Mouse (Mus musculus) cerebellum, adult 9-10 months (tissue): ENCODE measurements around the gene Akr1b10.
A peak's percentile ranks its signal among the peaks of the same experiment; 100 is the strongest.
"Not testable (repeated sequence)": the region's sequence is repeated elsewhere in the genome, so short reads cannot be mapped to it uniquely, and the experiment has no call there.

Source experiments
- DNase-seq: peaks from one replicate; pipeline ENCODE4 v3.0.0; 2022

Gene Akr1b10

DNA sequence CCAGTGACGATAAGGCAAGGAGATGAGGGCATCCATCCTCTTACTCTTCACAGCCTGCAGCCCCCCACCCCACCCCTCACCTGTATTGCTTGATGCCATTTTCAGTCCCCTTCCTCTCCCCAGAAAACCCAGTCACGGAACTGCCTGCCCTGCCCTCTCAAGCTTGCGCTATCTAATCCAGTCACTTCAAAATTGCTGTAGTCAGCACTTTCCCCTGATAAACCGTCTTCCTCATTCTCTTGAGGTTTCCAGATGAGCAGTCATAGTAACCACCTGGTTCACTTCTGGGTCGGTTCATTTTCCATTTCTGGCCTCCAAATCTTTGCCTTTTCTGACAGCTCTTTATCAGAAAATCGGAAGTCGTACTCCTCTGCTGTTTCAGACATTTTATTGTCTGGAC is 10.2 kb upstream of the Akr1b10 start:
- no peak for DNase-seq

DNA sequence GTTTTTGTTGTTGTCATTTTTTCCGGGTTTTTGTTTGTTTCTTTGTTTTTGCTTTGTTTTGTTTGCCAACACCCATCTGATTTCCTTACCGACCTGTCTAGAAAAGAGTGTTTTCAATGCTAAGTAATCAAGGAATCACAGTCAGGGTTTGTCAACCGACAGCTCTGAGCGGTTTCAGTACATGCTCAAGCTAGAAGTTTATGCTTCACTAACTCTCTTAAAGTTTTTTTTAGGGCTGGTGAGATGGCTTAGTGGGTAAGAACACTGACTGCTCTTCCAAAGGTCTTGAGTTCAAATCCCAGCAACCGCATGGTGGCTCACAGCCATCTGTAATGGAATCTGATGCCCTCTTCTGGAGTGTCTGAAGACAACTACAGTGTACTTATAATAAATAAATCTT is 8.1 kb upstream of the Akr1b10 start:
- not testable (repeated sequence) for DNase-seq

DNA sequence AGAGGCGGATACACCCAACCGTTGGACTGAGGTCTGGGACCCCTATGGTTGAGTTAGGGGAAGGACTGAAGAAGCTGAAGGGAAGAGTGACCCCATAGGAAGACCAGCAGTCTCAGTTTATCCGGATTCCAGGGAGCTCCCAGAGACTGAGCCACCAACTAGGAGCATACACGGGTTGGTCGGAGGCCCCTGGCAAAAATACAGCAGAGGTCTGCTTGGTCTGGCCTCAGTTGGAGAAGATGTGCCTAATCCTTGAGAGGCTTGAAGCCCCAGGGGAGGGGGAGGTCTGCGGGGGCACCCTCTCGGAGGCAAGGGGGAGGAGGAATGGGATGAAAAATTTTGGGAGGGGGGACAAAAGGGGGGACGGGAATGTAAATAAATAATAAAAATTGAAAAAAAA is 617 bp upstream of the Akr1b10 start:
- no peak for DNase-seq

DNA sequence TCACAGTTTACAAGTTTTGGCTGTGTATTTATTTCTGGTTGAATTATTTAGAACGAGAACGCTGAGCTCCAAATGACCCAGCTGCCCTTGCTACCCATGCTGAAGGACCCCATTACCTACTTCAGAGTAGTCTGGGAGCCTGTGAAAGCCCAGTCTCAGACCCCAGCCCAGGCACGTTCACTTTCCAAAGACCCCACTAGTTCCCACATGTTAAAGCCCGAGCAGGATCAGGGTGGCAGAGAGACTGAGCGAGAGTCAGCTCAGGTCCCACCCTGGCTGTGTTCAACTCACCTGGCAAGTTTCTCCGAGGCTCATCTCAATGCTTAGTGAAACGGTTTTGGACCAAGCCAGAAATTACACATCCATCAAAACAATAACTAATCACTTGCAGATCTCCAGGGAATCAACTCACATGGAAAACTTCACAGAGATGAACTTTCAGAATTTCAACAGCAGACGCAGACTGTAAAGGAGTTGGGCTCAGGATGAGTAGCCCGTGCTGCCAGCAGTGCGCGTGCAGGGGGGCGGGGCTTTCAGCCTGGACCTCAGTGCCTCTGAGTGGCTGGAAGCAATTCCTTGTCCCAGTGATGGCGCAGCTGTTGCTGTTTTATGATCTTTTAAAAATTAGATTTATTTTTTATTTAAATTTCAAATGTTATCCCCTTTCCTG is 818 bp downstream of the Akr1b10 start:
- DNase-seq: peak; percentile 28

DNA sequence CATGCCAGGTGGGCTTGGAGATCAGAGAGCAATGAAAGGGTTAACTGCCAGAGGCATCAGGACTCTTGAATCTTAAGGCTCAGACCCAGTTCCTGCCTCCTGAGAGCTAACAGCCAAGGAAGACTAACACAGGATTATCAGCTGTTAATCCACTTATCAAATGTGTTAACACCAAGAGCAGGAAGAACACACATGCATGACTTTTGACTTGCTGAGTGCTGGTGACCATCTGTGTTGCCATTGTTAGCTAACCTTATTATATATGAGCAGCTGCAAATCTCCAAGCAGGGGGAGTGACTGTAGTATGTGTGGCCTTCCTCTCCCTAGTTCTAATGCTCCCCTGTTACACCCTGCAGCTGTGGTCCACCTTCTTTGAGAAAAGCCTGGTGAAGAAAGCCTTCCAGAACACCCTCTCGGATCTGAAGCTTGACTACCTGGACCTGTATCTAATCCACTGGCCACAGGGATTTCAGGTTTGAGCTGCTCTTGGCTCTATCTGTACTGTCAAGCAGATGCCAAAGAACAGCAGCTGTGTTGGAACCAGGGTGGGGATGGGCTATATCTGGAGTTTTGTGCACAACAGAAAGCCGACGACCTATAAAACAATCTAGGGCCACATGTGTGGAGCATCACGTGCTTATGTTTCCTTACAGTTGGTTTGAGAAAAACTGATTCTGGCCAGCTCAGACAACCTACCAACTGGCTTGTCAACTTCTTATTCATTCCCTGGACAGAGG is 4.6 kb downstream of the Akr1b10 start:
- no peak for DNase-seq

DNA sequence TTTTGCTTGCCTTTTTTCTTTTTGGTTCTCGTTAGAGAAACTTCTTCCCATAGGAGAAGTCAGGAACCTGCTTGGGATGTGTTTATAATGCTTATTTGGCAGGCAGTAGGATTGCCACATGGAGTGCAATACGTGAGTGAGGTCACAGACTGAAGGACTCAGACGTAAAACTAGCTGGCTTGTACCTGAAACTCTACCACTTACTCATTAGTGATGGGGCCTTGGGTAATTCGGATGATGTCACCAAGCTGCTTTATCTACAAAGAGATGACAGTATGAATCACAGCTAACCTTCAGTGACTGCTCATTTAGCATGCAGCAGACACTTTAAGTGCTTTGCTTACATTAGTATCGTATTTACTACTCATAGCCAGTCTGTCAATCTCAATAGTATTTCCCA is 11.9 kb downstream of the Akr1b10 start:
- no peak for DNase-seq

DNA sequence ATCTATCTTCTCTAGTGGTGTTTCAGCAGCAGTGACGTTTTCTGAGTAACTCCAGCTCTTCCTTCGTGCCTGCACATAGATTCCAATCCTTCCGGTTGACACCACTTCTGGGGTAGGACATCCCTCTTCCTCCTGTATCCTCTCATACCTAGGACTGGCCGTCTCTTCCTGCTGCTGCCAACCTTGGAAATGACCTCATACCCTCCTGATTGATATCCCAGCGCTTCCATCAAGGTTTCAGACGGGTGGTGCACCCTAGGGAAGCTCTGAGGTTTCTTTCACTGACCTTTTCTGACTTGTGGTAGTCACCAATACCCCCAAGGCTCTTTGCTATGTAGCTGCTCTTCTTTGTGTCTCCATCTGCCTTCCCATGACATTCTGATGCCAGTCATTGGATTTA is 14.4 kb downstream of the Akr1b10 start:
- DNase-seq: no peak

DNA sequence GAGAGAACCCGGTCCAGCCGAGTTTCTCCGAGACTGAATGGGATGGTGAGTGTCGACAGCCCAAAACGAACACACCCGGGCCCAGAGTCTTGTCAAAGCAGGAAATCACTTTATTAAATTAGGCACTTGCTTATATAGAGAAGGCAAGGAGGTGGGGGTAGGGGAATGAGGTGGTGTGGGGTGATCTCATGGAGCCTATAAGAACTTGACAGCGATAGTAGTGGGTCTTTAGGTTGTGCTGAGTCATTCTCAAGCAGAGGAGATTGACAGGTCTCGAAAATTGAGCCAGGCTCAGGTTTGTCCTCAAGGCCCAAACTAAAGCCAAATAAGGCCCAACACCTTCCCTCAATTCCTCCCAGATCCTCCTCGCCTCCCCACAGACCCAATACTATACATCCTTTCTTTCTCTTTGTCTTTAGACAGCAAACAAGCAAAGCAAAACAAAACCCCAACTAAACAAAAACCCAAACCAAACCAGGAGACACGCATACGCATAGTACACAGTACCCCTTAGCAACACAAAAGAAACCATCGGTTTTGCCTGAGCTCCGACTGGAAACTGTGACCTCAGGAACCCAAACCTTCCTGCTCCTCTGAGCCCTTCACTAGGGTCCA is 15.7 kb downstream of the Akr1b10 start:
- DNase-seq: no peak

DNA sequence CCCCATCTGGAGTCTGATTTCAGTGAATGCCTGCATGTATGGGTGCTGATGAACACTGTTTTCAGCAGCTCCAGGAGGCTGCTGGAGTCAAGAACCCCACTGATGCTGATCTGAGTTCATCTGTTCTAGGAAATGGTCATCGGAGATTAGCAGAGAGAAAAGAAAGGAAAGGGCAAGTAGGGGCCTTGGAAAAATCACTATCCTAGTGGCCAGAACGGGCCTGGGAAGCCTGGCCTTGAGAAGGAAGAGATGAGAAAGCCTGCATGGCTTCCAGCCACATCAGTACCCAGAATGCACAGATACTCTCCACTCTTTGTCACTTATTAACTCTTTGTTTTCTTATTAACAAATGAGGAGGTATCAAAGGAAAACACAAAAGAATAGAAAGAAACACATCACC is 16.7 kb downstream of the Akr1b10 start:
- no peak for DNase-seq

DNA sequence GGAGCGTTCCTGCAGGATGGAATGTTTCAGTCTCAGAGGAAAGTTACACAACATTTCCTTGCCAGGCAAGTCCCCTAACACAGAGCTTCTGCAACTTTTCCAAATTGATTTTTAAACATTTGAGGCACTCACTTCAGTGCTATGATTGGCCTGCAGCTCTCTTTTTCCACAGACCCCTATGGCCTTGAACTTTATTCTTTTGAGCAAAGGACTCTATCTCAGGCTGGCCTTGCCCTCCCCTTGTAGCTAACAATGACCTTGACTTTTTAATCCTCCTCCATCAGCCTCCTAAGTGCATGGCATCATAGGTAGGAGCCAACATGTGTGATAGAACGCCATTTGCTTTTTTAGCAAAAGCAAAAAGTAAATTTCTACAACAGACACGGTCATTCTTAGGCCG is 22.7 kb downstream of the Akr1b10 start:
- DNase-seq: no peak

DNA sequence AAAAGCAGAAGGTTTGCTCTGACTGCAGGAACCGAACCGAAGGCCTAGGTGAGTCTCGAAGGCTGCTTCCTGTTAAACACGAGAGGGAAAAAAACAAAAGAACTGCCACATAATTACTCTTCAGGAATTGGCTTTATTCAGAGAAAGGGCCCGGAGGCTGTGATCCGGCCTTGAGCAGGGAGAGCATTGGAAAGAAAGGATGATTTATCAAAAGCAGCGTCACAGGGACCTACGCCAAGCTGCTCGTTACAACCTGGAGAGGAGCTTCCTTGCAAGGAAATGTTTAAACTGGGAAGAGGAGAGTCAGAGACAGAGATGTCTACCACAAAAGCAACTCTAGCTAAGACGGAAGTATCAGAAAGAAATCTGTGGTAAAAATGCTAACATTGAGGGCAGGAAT is 23.4 kb downstream of the Akr1b10 start:
- DNase-seq: no peak

DNA sequence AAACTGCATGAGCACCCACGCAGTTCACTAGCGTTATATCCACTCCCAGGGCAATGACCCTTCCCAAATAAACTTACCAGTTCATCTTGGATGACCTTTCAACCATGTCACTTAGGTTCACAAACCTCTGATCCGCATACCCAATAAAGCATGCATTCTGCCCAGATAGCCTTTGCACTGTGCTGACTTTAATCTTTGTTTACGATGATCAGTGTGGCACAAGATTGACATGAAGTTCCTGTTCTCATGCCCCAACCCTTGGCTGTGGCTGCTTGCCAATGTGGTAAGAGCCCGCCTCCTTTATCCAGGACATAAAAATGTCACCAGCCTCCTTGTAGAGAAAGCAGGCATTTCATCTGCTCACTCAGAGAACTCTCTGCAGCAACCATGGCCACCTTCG is 28.0 kb downstream of the Akr1b10 start, which contains the start of gene Akr1b7:
Gene Akr1b7, plus strand, starts transcription at position 312 of the 400 bp plus-strand sequence.
- no peak for DNase-seq

DNA sequence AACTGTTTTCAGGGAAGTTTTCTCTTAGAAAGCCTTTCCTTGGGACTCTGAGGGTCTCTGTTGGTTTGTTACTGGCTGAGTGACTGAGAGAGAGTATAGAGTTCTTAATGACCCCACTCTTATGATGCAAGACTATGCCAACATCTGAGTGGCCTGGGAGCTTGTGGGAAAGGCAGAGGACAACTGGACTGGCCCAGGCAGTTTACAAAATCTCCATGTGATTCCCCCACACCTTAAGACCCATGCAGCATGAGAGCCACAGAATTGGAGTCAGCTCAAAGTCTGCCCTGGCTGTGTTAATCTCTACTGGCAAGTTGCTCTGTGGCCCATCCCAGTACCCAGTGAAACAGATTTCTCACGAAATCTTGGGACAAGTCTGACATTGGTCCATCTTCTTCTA is 28.7 kb downstream of the Akr1b10 start:
- no peak for DNase-seq

DNA sequence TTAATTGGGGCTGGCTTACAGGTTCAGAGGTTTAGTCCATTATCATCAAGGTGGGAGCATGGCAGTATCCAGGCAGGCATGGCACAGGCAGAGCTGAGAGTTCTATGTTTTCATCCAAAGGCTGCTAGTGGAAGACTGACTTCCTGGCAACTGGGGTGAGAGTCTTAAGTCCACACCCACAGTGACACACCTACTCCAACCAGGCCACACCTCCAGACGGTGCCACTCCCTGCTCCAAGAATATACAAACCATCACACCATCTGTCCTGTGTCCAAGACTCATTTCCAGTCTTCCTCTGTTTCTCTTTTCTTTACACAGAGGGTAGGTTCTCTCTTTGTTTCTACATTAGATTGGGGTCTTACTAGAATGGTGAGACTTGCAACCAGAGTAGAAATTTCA is 29.4 kb downstream of the Akr1b10 start:
- not testable (repeated sequence) for DNase-seq

DNA sequence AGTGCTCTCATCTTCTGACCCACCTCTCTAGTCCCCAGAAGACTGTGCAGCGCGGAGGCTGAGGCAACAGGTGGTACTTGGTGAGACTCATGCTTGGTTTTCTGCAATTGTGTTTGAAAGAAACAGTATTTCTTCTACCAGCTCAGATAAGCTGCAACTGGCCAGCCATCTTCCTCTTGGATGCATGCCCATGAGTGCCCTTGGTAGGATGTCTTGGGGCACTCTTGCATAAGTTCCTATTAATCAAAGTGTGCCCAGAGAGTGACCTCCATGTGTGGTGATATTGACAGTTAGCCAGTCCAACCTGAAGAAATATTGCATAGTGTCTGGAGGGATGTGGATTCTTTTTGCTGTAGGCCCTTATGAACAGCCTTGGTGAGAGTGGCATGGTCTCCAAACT is 32.5 kb downstream of the Akr1b10 start:
- DNase-seq: no peak

DNA sequence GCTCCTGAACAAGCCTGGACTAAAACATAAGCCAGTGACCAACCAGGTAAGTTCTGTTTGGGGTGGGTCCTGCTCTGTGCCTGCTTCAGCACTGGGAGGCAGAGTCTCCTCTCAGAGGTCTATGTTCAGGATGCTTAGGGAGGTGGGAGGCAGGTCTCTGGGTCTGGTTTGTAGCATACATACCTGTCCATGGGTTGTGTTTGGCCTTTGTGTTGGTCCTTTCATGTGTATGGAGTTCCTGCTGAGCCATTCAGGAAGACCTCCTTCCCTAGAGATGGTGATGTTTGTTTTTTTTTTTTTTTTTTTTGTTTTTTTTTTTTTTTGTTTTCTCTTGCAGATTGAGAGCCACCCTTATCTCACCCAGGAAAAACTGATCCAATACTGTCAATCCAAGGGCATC is 35.1 kb downstream of the Akr1b10 start:
- DNase-seq: no peak

DNA sequence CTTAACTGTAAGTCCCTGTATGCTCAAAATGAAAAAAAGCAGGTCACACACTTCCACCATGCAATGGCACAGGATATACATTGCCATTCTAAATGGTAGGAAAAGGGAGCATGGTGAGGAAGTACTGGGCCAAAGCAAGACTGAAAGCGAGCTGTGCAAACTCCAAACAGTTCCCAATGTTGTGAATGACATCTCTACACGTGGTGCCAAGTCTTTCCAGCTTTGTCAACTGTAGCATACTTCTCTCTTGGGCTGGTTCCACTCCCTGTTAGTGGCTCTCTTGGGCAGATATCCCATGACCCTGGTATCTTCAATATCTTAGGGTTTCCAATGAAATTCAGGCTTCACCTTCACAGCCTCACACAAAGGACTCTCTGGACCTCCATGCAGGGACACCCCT is 55.0 kb downstream of the Akr1b10 start:
- no peak for DNase-seq

DNA sequence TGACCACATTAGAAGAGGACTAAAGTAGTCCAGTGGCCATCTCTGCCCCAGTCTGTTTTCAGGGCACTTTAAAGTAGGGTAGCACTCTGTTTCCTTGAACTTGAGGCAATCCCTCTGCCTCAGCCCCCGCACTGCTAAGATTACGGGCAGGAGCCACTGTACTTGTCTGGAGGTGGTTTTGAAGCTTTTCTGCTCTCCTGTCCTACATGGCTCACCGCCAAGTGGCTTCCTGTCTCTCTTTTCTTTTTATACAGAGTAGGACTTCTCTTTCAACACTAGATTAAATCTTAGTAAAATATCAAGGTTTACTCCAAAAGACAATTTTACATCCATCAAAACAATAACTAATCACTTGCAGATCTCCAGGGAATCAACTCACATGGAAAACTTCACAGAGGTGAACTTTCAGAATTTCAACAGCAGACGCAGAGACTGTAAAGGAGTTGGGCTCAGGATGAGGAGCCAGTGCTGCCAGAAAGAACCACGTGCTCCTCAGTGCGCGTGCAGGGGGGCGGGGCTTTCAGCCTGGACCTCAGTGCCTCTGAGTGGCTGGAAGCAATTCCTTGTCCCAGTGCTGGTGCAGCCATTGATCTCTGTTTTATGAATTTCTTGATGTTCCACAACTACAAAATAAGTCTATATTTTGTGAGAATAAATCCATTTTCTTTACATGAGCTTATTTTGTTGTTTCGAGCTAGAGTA is 57.7 kb downstream of the Akr1b10 start:
- DNase-seq: no peak

DNA sequence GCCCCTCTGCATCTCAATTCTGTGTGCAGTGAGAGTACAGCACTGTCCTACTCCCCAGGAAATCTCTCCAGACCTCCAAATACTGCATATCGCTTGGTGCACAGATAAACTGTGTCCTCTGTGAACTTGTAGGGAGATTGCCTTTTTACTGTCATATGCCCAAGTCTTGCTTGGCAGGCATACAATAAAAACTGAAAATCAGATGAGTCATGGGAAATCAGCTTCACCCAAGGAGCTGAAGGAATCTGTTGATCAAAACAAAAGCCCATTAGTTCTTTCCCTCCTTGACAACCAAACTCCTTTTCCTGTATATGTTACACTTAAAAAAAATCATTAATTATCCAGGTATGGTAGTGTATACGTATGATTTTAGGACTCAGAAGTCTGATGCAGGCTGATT is 59.8 kb downstream of the Akr1b10 start:
- no peak for DNase-seq
